1 mouse cellular context compared by ENCODE assay signal in genomic region chr9:44343290-44343689, GRCm38 (mm10).
A peak's percentile ranks its signal among the peaks of the same experiment; 100 is the strongest.
TF ChIP-seq lines count a peak whose summit lies in the region.

No protein-coding gene starts in this region.

TF ChIP-seq in CH12.LX, 34 proteins besides CTCF, POLR2A, EP300 and RAD21 (continued from another document):
- no peak for TF ChIP-seq USF2 (conservative IDR thresholded peaks at IDR 0.05; ENCODE audit: low read depth, low read length)
- no peak for TF ChIP-seq BHLHE40 (IDR thresholded peaks at IDR 0.05; ENCODE audit: low read depth, low read length)
- TF ChIP-seq RCOR1 (conservative IDR thresholded peaks at IDR 0.05; ENCODE audit: low read depth, low read length), result no peak
- TF ChIP-seq ZC3H11A (IDR thresholded peaks at IDR 0.05; ENCODE audit: low read depth, low read length), result no peak
- TF ChIP-seq UBTF (IDR thresholded peaks at IDR 0.05; ENCODE audit: low read depth, low read length), result 0 out of 2 replicates have a peak, but pooled peaks have one; percentile 45
- 0 out of 2 replicates have a peak, but pooled peaks have one; percentile 25 for TF ChIP-seq MAX (IDR thresholded peaks at IDR 0.05; ENCODE audit: low read length)
- TF ChIP-seq CHD1 (IDR thresholded peaks at IDR 0.05; ENCODE audit: low read depth, low read length), result 0 out of 2 replicates have a peak, but pooled peaks have one; percentile 66
